Mouse (Mus musculus): ENCODE data around the gene Cmtm4. TPM values are rescaled to one million over a fixed set of nuclear protein-coding genes. Genes with fewer than 3 reads are reported as not detected.
"Not testable (repeated sequence)": the region's sequence is repeated elsewhere in the genome, so short reads cannot be mapped to it uniquely, and the experiment has no call there.

Cmtm4 gene
- total and polyA plus RNA-seq, 3 experiments = 6.5 to 31.1 (median 12.0) TPM

DNA sequence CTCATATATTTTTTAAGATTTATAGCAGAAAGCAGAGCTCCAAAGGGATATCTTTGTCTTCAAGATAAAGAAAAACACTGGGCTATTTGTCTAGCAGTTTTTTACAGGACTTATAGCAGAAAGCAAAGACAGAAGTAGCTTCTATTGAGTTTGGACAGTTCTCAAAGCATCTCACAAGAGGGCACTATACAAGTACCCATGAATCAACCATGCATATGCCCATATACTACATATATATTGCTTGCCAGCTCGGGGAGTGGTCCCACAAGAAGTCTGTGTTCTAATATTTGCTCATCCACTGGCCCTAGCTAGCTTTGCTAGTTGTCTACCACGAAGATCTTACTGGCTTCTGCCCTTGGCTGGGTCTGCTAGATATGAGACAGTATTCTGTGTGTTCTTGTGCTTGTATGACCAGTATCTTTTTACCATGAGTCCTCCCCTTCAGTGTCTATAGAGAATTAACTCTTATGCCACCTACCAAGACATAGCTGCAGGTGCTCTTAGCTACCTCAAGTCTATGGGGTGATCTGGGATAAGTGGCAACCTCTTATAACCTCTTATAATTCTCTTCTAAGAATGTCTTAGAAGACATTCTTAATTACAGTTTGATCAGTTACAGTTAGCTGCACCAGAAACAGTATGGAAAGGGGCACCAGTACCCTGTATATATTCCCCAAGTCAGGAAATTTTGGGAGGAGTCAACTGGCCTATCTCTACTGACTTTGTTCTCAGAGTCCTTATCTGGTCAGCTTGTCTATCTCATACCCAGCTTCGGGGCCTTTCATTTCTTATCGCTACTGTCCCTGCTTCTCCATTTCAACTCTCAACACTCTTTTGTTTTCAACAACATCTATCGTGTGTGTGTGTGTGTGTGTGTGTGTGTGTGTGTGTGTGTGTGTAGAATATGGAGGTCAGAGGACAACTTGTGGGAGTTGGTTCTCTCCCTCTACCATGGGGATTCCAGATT is 62.7 kb downstream of the Cmtm4 start (continued):
- TF ChIP-seq CHD2 (IDR thresholded peaks at IDR 0.05; ENCODE audit: low read length) = no peak
- no peak for TF ChIP-seq JUND (IDR thresholded peaks at IDR 0.05; ENCODE audit: low read depth, low read length)
- peak; percentile 89 to 90 for TF ChIP-seq EP300 (IDR thresholded peaks at IDR 0.05; ENCODE audit: low read depth in 1 of 2, low read length in 2 of 2)
- TF ChIP-seq HCFC1 (IDR thresholded peaks at IDR 0.05; ENCODE audit: low read depth, low read length) = peak; percentile 37; the same call in 1 of the 2 replicates
- TF ChIP-seq SMC3 (IDR thresholded peaks at IDR 0.05; ENCODE audit: low read depth, low read length) = peak; percentile 60
- peak in 2 of 3 experiments; percentile 21 to 62; a peak in 3 of 6 replicates for TF ChIP-seq CTCF (IDR thresholded peaks at IDR 0.05 in 2 of 3, conservative IDR thresholded peaks at IDR 0.05 in 1 of 3; ENCODE audit: control insufficient read depth in 1 of 3, insufficient read depth in 1 of 3, low read depth in 2 of 3, low read length in 3 of 3, poor library complexity in 1 of 3, severe bottlenecking in 1 of 3)
- TF ChIP-seq MAZ (IDR thresholded peaks at IDR 0.05; ENCODE audit: low read depth, low read length) = 0 out of 2 replicates have a peak, but pooled peaks have one; percentile 40
- TF ChIP-seq USF2 (IDR thresholded peaks at IDR 0.05; ENCODE audit: borderline replicate concordance in 1 of 2, insufficient read depth in 1 of 2, low read depth in 1 of 2, low read length in 2 of 2) = no peak

GRCm38 (mm10) chr8:104321930-104322329 is 73.7 kb downstream of the Cmtm4 start, which contains the start of gene Cmtm2b:
Gene Cmtm2b, plus strand, starts transcription at chr8:104322230.
- H3K27me3 ChIP-seq (ENCODE audit: control insufficient read depth in 1 of 2, insufficient read depth in 2 of 2, low read length in 2 of 2); H3K27ac ChIP-seq (ENCODE audit: control insufficient read depth, low read depth, low read length); DNase-seq (ENCODE audit: low read depth, low spot score); H3K4me3 ChIP-seq (ENCODE audit: control insufficient read depth in 1 of 2, insufficient read depth in 1 of 2, low read depth in 2 of 2, low read length in 2 of 2); H3K36me3 ChIP-seq (ENCODE audit: control insufficient read depth in 1 of 2, insufficient read depth in 2 of 2, low read length in 2 of 2); H3K9ac ChIP-seq (ENCODE audit: control insufficient read depth, low read depth, low read length, poor library complexity, severe bottlenecking); H3K9me3 ChIP-seq (replicated peaks; ENCODE audit: insufficient read depth, low read length); H3K79me2 ChIP-seq (ENCODE audit: control insufficient read depth, insufficient read depth, low read length, poor library complexity); H3K4me1 ChIP-seq (ENCODE audit: control insufficient read depth in 1 of 2, insufficient read depth in 2 of 2, low read length in 2 of 2): not testable (repeated sequence)

- H3K36me3 ChIP-seq (ENCODE audit: control insufficient read depth in 1 of 2, insufficient read depth in 2 of 2, low read length in 2 of 2); H3K4me1 ChIP-seq (ENCODE audit: control insufficient read depth in 1 of 2, insufficient read depth in 2 of 2, low read length in 2 of 2); H3K27me3 ChIP-seq (ENCODE audit: control insufficient read depth in 1 of 2, insufficient read depth in 2 of 2, low read length in 2 of 2): not testable (repeated sequence)
Observed at GRCm38 (mm10) chr8:104321267-104321666, 74.3 kb downstream of the Cmtm4 start, which contains the start of gene Gm11020. Gene Gm11020, plus strand, starts transcription at chr8:104321567.

GRCm38 (mm10) chr8:104313311-104313710 is 82.3 kb downstream of the Cmtm4 start:
- Histone ChIP-seq H3K9ac (ENCODE audit: control insufficient read depth, low read depth, low read length, poor library complexity, severe bottlenecking) (no peak overlapping the region), H3K4me3 (ENCODE audit: control insufficient read depth in 1 of 2, insufficient read depth in 1 of 2, low read depth in 2 of 2, low read length in 2 of 2) (no peak overlapping the region), H3K36me3 (ENCODE audit: control insufficient read depth in 1 of 2, insufficient read depth in 2 of 2, low read length in 2 of 2) (no peaks in the 10 kb centered on the region), H3K27me3 (ENCODE audit: control insufficient read depth in 1 of 2, insufficient read depth in 2 of 2, low read length in 2 of 2) (peaks cover 0 to 3% of the 10 kb centered on the region in 2 experiments; a peak in 3 of 4 replicates), H3K9me3 (replicated peaks; ENCODE audit: insufficient read depth, low read length) (no peaks in the 10 kb centered on the region), H3K27ac (ENCODE audit: control insufficient read depth, low read depth, low read length) (no peak overlapping the region), H3K4me1 (ENCODE audit: control insufficient read depth in 1 of 2, insufficient read depth in 2 of 2, low read length in 2 of 2) (no peaks in the 10 kb centered on the region), H3K79me2 (ENCODE audit: control insufficient read depth, insufficient read depth, low read length, poor library complexity) (no peaks in the 10 kb centered on the region)
- no peak for DNase-seq (ENCODE audit: low read depth, low spot score)
- TF ChIP-seq MAZ (IDR thresholded peaks at IDR 0.05; ENCODE audit: low read depth, low read length) = no peak
- TF ChIP-seq ZMIZ1 (IDR thresholded peaks at IDR 0.05; ENCODE audit: low read depth, low read length) = no peak
- TF ChIP-seq MEF2A (IDR thresholded peaks at IDR 0.05; ENCODE audit: extremely low read depth, insufficient replicate concordance, low read depth, low read length, poor library complexity, severe bottlenecking) = no peak
- no peak for TF ChIP-seq ZC3H11A (IDR thresholded peaks at IDR 0.05; ENCODE audit: low read depth, low read length)
- no peak for TF ChIP-seq SIN3A (IDR thresholded peaks at IDR 0.05; ENCODE audit: low read length)
- TF ChIP-seq TBP (IDR thresholded peaks at IDR 0.05; ENCODE audit: low read depth, low read length) = no peak
- TF ChIP-seq POLR2AphosphoS5 (IDR thresholded peaks at IDR 0.05; ENCODE audit: borderline replicate concordance, low read depth, low read length) = no peak
- TF ChIP-seq MXI1 (IDR thresholded peaks at IDR 0.05; ENCODE audit: low read depth, low read length) = no peak
- no peak for TF ChIP-seq ETS1 (IDR thresholded peaks at IDR 0.05; ENCODE audit: low read depth, low read length)
- no peak for TF ChIP-seq ZKSCAN1 (IDR thresholded peaks at IDR 0.05; ENCODE audit: low read depth, low read length)
- no peak for TF ChIP-seq MYB (IDR thresholded peaks at IDR 0.05; ENCODE audit: low read depth, low read length)
- TF ChIP-seq HCFC1 (IDR thresholded peaks at IDR 0.05; ENCODE audit: low read depth, low read length) = no peak
- no peak for TF ChIP-seq MYC (IDR thresholded peaks at IDR 0.05; ENCODE audit: low read depth, low read length)

More at GRCm38 (mm10) chr8:104321267-104321666, 74.3 kb downstream of the Cmtm4 start, which contains the start of gene Gm11020:
- H3K79me2 ChIP-seq (ENCODE audit: control insufficient read depth, insufficient read depth, low read length, poor library complexity); H3K27ac ChIP-seq (ENCODE audit: control insufficient read depth, low read depth, low read length); H3K9me3 ChIP-seq (replicated peaks; ENCODE audit: insufficient read depth, low read length); H3K4me3 ChIP-seq (ENCODE audit: control insufficient read depth in 1 of 2, insufficient read depth in 1 of 2, low read depth in 2 of 2, low read length in 2 of 2); DNase-seq (ENCODE audit: low read depth, low spot score); H3K9ac ChIP-seq (ENCODE audit: control insufficient read depth, low read depth, low read length, poor library complexity, severe bottlenecking): not testable (repeated sequence)
